Mouse (Mus musculus): ENCODE measurements at regions not wholly inside any gene's neighbourhood (a gene's known extent, or its start where the extent isn't known, plus 50 kb on each side); places are given as distances from the start of the nearest gene placed in this dataset.

DNA sequence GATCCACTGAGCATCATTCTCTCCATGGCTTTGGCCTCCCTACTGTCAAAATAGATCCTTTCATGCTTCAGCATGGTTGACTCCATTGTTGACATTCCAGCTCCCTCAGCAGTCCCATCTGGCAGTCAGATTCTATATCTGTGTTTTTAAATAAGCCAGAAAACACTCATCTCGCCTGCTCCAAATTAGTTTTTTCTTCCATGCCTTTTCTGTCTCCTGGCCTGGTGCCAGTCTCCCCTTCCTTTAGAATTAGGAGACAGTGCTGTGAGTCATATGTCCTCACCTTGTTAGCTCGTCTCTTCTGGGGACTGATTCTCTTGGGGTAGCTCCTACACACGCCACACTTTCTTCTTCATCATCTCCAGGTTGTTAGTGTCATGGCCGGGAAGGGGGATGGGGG lies 302.2 kb downstream of the Cd83 start:
- Histone ChIP-seq H3K4me3 (replicated peaks; ENCODE audit: low read depth, low read length) (no peak overlapping the region), H3K36me3 (ENCODE audit: insufficient read depth, low read length) (no peaks in the 10 kb centered on the region), H3K4me2 (ENCODE audit: low read length) (no peak overlapping the region), H3K9ac (ENCODE audit: low read depth, low read length) (no peak overlapping the region), H3K27ac (no peak overlapping the region), H3K9me3 (replicated peaks; ENCODE audit: low read length) (no peaks in the 10 kb centered on the region), H3K27me3 (ENCODE audit: insufficient read depth, low read length) (no peaks in the 10 kb centered on the region), H3K4me1 (replicated peaks; ENCODE audit: insufficient read depth, low read length) (no peaks in the 10 kb centered on the region)
- no peak for DNase-seq (ENCODE audit: low spot score)
- 54% methylated on average over 4 of the region's 4 CpGs for WGBS
- TF ChIP-seq CTCF (IDR thresholded peaks at IDR 0.05; ENCODE audit: low read depth), result no peak
- no peak for ATAC-seq (replicated peaks; ENCODE audit: low FRiP score, low read depth)

DNA sequence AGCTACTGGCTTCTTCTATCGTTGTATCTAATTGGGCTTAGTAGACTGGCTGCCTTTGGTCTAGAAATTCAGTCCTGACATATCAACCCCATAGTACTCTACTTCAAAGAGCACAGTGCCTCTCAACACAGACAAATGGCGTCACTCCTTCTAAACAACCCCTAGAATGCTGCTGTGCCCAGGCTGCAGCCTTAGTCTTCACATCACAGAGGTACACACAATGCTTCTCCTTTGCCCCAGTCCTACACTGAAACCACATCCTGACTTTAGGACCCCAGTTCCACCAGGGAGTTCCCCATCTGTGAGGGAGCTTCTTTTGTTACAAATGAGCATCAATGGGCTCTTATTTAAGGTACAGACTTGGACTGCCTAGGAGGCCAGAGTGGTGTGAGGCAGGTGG lies 312.6 kb downstream of the Cd83 start:
- Histone ChIP-seq H3K36me3 (ENCODE audit: insufficient read depth, low read length) (no peaks in the 10 kb centered on the region), H3K9me3 (replicated peaks; ENCODE audit: low read length) (no peaks in the 10 kb centered on the region), H3K4me2 (ENCODE audit: low read length) (no peak overlapping the region), H3K9ac (ENCODE audit: low read depth, low read length) (no peak overlapping the region), H3K4me1 (replicated peaks; ENCODE audit: insufficient read depth, low read length) (no peaks in the 10 kb centered on the region), H3K27ac (no peak overlapping the region), H3K27me3 (ENCODE audit: insufficient read depth, low read length) (0 out of 2 replicates have a peak, but pooled peaks cover 3% of the 10 kb centered on the region), H3K4me3 (replicated peaks; ENCODE audit: low read depth, low read length) (no peak overlapping the region)
- ATAC-seq (replicated peaks; ENCODE audit: low FRiP score, low read depth) (no peak), DNase-seq (ENCODE audit: low spot score) (no peak)
- no peak for TF ChIP-seq CTCF (IDR thresholded peaks at IDR 0.05; ENCODE audit: low read depth)
- WGBS, result 68% methylated on average over 2 of the region's 2 CpGs

DNA sequence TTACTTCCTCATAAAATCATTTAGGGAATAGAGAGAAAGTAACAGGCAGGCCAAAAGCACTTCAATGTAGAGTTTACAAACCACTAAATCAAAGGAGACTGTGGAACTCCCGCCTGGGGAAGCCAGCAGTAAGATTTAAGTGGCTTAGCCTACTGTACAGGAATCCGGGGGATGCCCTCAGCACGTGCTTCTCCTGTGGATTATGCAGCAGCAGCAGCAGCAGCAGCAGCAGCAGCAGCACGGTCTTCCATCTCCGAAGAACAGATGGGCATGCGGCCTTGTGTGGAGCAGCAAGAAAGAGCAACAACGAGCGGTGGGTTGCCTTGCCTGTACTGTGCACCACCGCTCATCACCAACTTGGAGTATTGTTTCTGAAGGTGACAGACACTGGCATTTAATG lies 314.9 kb downstream of the Cd83 start:
- H3K36me3 ChIP-seq (ENCODE audit: insufficient read depth, low read length), result no peaks in the 10 kb centered on the region
- no peak overlapping the region for H3K4me2 ChIP-seq (ENCODE audit: low read length)
- ATAC-seq (replicated peaks; ENCODE audit: low FRiP score, low read depth) (no peak), DNase-seq (ENCODE audit: low spot score) (peak; percentile 65)
- no peaks in the 10 kb centered on the region for H3K9me3 ChIP-seq (replicated peaks; ENCODE audit: low read length)
- H3K27me3 ChIP-seq (ENCODE audit: insufficient read depth, low read length), result 0 out of 2 replicates have a peak, but pooled peaks cover 3% of the 10 kb centered on the region
- H3K9ac ChIP-seq (ENCODE audit: low read depth, low read length), result no peak overlapping the region
- no peak overlapping the region for H3K4me3 ChIP-seq (replicated peaks; ENCODE audit: low read depth, low read length)
- no peak overlapping the region for H3K27ac ChIP-seq
- H3K4me1 ChIP-seq (replicated peaks; ENCODE audit: insufficient read depth, low read length), result no peaks in the 10 kb centered on the region
- WGBS, result 41% methylated on average over 9 of the region's 9 CpGs
- no peak for TF ChIP-seq CTCF (IDR thresholded peaks at IDR 0.05; ENCODE audit: low read depth)

DNA sequence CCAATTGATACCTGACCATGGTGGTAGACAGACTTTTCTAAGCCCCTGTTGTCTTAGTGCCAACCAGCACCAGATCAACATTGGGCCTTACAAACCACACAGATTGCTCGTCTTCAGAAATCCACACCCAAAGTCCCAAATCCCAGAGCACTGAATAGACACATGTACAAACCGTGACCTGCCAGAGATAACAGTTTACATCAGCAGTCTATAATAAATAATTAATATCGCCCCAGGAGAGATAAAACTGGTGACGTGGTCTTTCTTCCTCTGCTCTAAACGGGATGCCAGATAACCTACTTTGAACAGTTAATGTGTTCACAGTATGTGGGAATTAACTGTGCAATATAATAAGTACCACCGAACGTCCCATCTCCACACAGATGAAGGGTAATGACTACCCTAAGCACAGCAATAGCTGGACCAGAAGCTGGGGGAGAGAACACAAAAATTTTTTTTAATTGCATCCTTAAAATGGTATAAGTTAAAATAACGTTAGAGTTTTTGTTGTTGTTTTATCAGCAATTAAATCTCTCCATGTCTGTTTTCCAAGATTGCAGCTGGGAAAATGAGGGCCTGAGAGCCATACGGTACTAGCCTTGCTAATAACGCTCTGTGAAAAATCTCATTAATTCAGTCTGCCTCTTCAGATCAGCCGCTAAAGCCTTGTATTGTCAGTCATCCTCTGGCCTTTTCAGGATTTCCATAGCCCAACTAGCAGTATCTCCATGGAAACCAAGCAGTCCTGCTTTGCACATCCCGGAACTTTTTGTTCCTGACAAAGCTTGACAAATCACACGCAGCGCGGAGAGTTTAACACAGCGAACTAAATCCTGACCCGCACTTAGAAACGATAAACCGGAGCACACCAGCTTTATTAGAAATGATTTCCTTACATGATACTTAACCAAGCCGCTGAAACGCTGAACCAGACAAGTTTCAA lies 315.8 kb downstream of the Cd83 start:
- 31% methylated on average over 21 of the region's 21 CpGs for WGBS
- no peaks in the 10 kb centered on the region for H3K4me1 ChIP-seq (replicated peaks; ENCODE audit: insufficient read depth, low read length)
- ATAC-seq (replicated peaks; ENCODE audit: low FRiP score, low read depth), result no peak
- 0 out of 2 replicates have a peak, but pooled peaks cover 3% of the 10 kb centered on the region for H3K27me3 ChIP-seq (ENCODE audit: insufficient read depth, low read length)
- peak; percentile 57 for DNase-seq (ENCODE audit: low spot score)
- H3K27ac ChIP-seq, result no peak overlapping the region
- H3K4me2 ChIP-seq (ENCODE audit: low read length), result peak overlapping the region; percentile 18; the same call in 1 of the 2 replicates
- no peak for TF ChIP-seq CTCF (IDR thresholded peaks at IDR 0.05; ENCODE audit: low read depth)
- no peak overlapping the region for H3K4me3 ChIP-seq (replicated peaks; ENCODE audit: low read depth, low read length)
- H3K36me3 ChIP-seq (ENCODE audit: insufficient read depth, low read length), result no peaks in the 10 kb centered on the region
- no peak overlapping the region for H3K9ac ChIP-seq (ENCODE audit: low read depth, low read length)
- no peaks in the 10 kb centered on the region for H3K9me3 ChIP-seq (replicated peaks; ENCODE audit: low read length)

DNA sequence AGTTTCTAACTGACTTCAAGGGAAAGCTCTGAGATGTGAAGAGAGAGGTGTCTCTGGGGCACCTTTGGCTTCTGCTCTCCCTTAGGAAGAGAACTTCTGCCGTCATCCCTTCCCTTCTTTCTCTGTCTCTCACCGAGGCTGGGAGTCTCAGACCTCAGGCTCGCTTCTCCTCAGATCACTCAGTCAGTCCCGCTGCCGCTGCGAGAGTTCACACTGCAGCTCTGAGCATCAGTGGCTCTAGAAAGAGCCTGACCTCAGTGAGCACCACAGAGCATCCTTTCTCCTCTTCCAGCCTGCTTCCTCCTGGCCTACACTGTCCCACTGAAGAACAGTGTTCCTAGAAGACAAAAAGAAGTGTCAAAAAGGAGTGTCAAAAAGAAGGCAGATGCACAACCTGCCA lies 316.6 kb downstream of the Cd83 start:
- DNase-seq (ENCODE audit: low spot score) (no peak), ATAC-seq (replicated peaks; ENCODE audit: low FRiP score, low read depth) (no peak)
- Histone ChIP-seq H3K9me3 (replicated peaks; ENCODE audit: low read length) (no peaks in the 10 kb centered on the region), H3K4me3 (replicated peaks; ENCODE audit: low read depth, low read length) (no peak overlapping the region), H3K4me2 (ENCODE audit: low read length) (peak overlapping the region; percentile 18; the same call in 1 of the 2 replicates), H3K36me3 (ENCODE audit: insufficient read depth, low read length) (no peaks in the 10 kb centered on the region), H3K27ac (no peak overlapping the region), H3K9ac (ENCODE audit: low read depth, low read length) (no peak overlapping the region), H3K27me3 (ENCODE audit: insufficient read depth, low read length) (0 out of 2 replicates have a peak, but pooled peaks cover 3% of the 10 kb centered on the region), H3K4me1 (replicated peaks; ENCODE audit: insufficient read depth, low read length) (no peaks in the 10 kb centered on the region)
- WGBS, result 50% methylated on average over 6 of the region's 6 CpGs
- no peak for TF ChIP-seq CTCF (IDR thresholded peaks at IDR 0.05; ENCODE audit: low read depth)

DNA sequence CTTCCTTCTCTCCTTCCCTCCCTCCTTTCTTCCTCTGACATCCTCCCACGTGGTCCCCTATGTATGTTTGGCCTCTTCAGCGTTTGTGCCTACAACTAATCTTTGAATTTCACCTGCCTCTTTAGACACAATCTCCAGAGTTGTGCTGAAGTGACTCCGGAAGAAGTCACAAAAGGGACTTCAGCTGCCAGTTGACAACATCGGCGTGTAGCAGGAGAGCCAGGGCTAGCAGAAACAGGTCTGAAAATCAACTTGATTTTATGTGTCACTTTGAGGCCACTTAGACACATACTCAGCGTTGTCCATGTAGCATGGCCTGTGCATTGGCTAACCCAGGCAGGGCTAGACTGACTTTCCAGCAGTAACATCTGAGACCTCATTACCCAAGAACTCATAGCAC lies 317.2 kb downstream of the Cd83 start:
- no peak for ATAC-seq (replicated peaks; ENCODE audit: low FRiP score, low read depth)
- WGBS, result 76% methylated on average over 6 of the region's 6 CpGs
- H3K4me1 ChIP-seq (replicated peaks; ENCODE audit: insufficient read depth, low read length), result no peaks in the 10 kb centered on the region

More for the DNA sequence above, 317.2 kb downstream of the Cd83 start:
- Histone ChIP-seq H3K4me3 (replicated peaks; ENCODE audit: low read depth, low read length) (no peak overlapping the region), H3K4me2 (ENCODE audit: low read length) (no peak overlapping the region), H3K36me3 (ENCODE audit: insufficient read depth, low read length) (no peaks in the 10 kb centered on the region), H3K27me3 (ENCODE audit: insufficient read depth, low read length) (0 out of 2 replicates have a peak, but pooled peaks cover 3% of the 10 kb centered on the region), H3K27ac (no peak overlapping the region), H3K9me3 (replicated peaks; ENCODE audit: low read length) (no peaks in the 10 kb centered on the region), H3K9ac (ENCODE audit: low read depth, low read length) (no peak overlapping the region)
- TF ChIP-seq CTCF (IDR thresholded peaks at IDR 0.05; ENCODE audit: low read depth), result no peak
- no peak for DNase-seq (ENCODE audit: low spot score)

Data from kidney, postnatal 0 days (tissue).